Mouse (Mus musculus): ENCODE data around the gene Wdr25. TPM values are rescaled to one million over a fixed set of nuclear protein-coding genes. Genes with fewer than 3 reads are reported as not detected.

Wdr25 gene
- total and polyA plus RNA-seq, 3 experiments = 8.7 to 10.8 TPM; not detected in 1

GRCm38 (mm10) chr12:108981941-108982683 is 88.7 kb downstream of the Wdr25 start:
- TF ChIP-seq ETS1 (IDR thresholded peaks at IDR 0.05; ENCODE audit: low read depth, low read length) (no peak), TBP (IDR thresholded peaks at IDR 0.05; ENCODE audit: low read depth, low read length) (no peak), POLR2A (IDR thresholded peaks at IDR 0.05; ENCODE audit: control insufficient read depth in 1 of 2, insufficient read depth in 1 of 2, low read depth in 1 of 2, low read length in 2 of 2, poor library complexity in 1 of 2) (no peak), GABPA (IDR thresholded peaks at IDR 0.05; ENCODE audit: low read depth, low read length) (no peak), MAX (IDR thresholded peaks at IDR 0.05; ENCODE audit: low read length) (no peak), TAL1 (IDR thresholded peaks at IDR 0.05; ENCODE audit: low read length) (no peak)
- H3K27me3 ChIP-seq (ENCODE audit: control insufficient read depth in 1 of 2, insufficient read depth in 2 of 2, low read length in 2 of 2) = no peaks in the 10 kb centered on the region
- no peak for DNase-seq (ENCODE audit: low read depth, low spot score)
- H3K9me3 ChIP-seq (replicated peaks; ENCODE audit: insufficient read depth, low read length) = no peaks in the 10 kb centered on the region
- H3K79me2 ChIP-seq (ENCODE audit: control insufficient read depth, insufficient read depth, low read length, poor library complexity) = no peaks in the 10 kb centered on the region
- H3K4me1 ChIP-seq (ENCODE audit: control insufficient read depth in 1 of 2, insufficient read depth in 2 of 2, low read length in 2 of 2) = no peaks in the 10 kb centered on the region
- H3K9ac ChIP-seq (ENCODE audit: control insufficient read depth, low read depth, low read length, poor library complexity, severe bottlenecking) = no peak overlapping the region
- no peak overlapping the region for H3K4me3 ChIP-seq (ENCODE audit: control insufficient read depth in 1 of 2, insufficient read depth in 1 of 2, low read depth in 2 of 2, low read length in 2 of 2)
- no peaks in the 10 kb centered on the region for H3K36me3 ChIP-seq (ENCODE audit: control insufficient read depth in 1 of 2, insufficient read depth in 2 of 2, low read length in 2 of 2)
- no peak overlapping the region for H3K27ac ChIP-seq (ENCODE audit: control insufficient read depth, low read depth, low read length)

DNA sequence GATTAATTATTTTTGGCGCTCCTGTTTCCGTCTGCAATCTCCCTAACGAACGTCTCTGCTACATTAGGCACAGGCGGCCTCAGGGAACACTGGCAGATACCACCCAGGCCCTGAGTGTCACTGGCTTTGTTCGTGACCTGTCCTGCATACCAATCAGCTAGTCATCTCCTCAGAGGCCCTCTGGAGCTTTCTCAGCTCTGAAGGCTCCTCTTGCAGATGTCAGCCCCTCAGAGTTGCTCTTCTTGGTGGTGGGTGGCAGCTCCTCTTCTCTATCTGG is 89.2 kb downstream of the Wdr25 start:
- no peak for TF ChIP-seq MYB (IDR thresholded peaks at IDR 0.05; ENCODE audit: low read depth, low read length)
- no peak for TF ChIP-seq RCOR1 (IDR thresholded peaks at IDR 0.05; ENCODE audit: low read depth, low read length)
- TF ChIP-seq HCFC1 (IDR thresholded peaks at IDR 0.05; ENCODE audit: low read depth, low read length) = no peak
- no peak for TF ChIP-seq MAFK (IDR thresholded peaks at IDR 0.05; ENCODE audit: borderline replicate concordance, low read depth, low read length)
- Histone ChIP-seq H3K27ac (ENCODE audit: control insufficient read depth, low read depth, low read length) (no peak overlapping the region), H3K4me3 (ENCODE audit: control insufficient read depth in 1 of 2, insufficient read depth in 1 of 2, low read depth in 2 of 2, low read length in 2 of 2) (no peak overlapping the region)

DNA sequence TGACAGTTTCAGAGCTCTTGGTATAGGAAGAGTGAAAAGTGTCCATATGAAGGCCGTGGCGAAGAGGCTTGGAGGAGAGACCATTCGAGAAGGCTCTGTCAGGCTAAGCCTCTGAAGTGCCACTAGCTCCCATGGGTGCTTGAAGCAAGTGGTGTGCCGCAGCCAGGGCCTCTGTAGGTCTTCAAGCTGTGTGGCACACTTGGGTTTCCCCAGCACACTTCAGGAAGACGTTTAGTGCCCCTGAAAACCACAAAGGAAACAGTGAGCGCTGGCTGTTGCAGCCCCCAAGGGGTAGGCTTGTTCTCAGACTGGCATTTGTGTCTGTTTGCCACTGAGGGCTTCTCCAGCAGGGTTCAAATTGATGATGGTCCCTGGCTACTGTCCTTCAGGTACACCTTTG is 90.1 kb downstream of the Wdr25 start:
- Histone ChIP-seq H3K4me3 (ENCODE audit: control insufficient read depth in 1 of 2, insufficient read depth in 1 of 2, low read depth in 2 of 2, low read length in 2 of 2) (no peak overlapping the region), H3K27me3 (ENCODE audit: control insufficient read depth in 1 of 2, insufficient read depth in 2 of 2, low read length in 2 of 2) (no peaks in the 10 kb centered on the region), H3K4me1 (ENCODE audit: control insufficient read depth in 1 of 2, insufficient read depth in 2 of 2, low read length in 2 of 2) (no peaks in the 10 kb centered on the region), H3K9ac (ENCODE audit: control insufficient read depth, low read depth, low read length, poor library complexity, severe bottlenecking) (no peak overlapping the region), H3K27ac (ENCODE audit: control insufficient read depth, low read depth, low read length) (no peak overlapping the region), H3K9me3 (replicated peaks; ENCODE audit: insufficient read depth, low read length) (no peaks in the 10 kb centered on the region), H3K36me3 (ENCODE audit: control insufficient read depth in 1 of 2, insufficient read depth in 2 of 2, low read length in 2 of 2) (no peaks in the 10 kb centered on the region), H3K79me2 (ENCODE audit: control insufficient read depth, insufficient read depth, low read length, poor library complexity) (no peaks in the 10 kb centered on the region)
- TF ChIP-seq UBTF (IDR thresholded peaks at IDR 0.05; ENCODE audit: borderline replicate concordance, insufficient read depth, low read depth, low read length) = no peak
- TF ChIP-seq TCF12 (IDR thresholded peaks at IDR 0.05; ENCODE audit: low read depth, low read length) = no peak
- TF ChIP-seq ZNF384 (IDR thresholded peaks at IDR 0.05; ENCODE audit: low read depth, low read length) = no peak
- TF ChIP-seq MEF2A (IDR thresholded peaks at IDR 0.05; ENCODE audit: extremely low read depth, insufficient replicate concordance, low read depth, low read length, poor library complexity, severe bottlenecking) = no peak
- DNase-seq (ENCODE audit: low read depth, low spot score) = no peak

More for the DNA sequence above, 89.2 kb downstream of the Wdr25 start:
- Histone ChIP-seq H3K9me3 (replicated peaks; ENCODE audit: insufficient read depth, low read length) (no peaks in the 10 kb centered on the region), H3K9ac (ENCODE audit: control insufficient read depth, low read depth, low read length, poor library complexity, severe bottlenecking) (no peak overlapping the region), H3K36me3 (ENCODE audit: control insufficient read depth in 1 of 2, insufficient read depth in 2 of 2, low read length in 2 of 2) (no peaks in the 10 kb centered on the region), H3K79me2 (ENCODE audit: control insufficient read depth, insufficient read depth, low read length, poor library complexity) (no peaks in the 10 kb centered on the region), H3K4me1 (ENCODE audit: control insufficient read depth in 1 of 2, insufficient read depth in 2 of 2, low read length in 2 of 2) (no peaks in the 10 kb centered on the region), H3K27me3 (ENCODE audit: control insufficient read depth in 1 of 2, insufficient read depth in 2 of 2, low read length in 2 of 2) (no peaks in the 10 kb centered on the region)
- DNase-seq (ENCODE audit: low read depth, low spot score) = no peak
